Mouse (Mus musculus) layer of hippocampus, postnatal 25 days (tissue): ENCODE measurements at regions not wholly inside any gene's neighbourhood (a gene's known extent, or its start where the extent isn't known, plus 50 kb on each side); places are given as distances from the start of the nearest gene placed in this dataset.

Experiments
- DNase-seq, 2 experiments: peaks; one replicate each; pipeline ENCODE4 v3.0.0; 2022; ENCODE audit warnings: mixed read lengths in 2 of 2, low spot score in 1 of 2; ENCODE audit errors: extremely low spot score in 1 of 2

GRCm38 (mm10) chr5:128550736-128551135 lies 49.9 kb upstream of the Fzd10 start:
- DNase-seq: no peak

DNA sequence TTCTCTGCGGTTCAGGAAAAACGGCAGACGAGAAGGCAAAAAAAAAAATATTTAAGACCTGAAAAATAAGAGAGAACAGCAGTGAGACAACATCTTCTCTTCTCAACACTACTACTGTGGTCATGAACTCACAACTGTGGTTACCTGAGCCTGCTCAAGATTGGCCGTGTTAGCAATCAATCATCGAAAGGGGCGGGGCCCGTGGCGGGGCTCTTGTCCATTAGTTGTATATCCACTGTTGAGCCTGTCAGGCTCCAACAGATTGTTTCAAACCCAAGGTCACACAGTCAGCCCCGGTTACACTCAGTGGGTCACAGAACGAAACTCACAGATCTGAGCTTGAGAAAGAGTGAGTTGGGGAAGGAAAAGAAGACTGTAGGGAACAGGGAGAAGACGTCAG lies 50.8 kb upstream of the Fzd10 start:
- DNase-seq: no peak

DNA sequence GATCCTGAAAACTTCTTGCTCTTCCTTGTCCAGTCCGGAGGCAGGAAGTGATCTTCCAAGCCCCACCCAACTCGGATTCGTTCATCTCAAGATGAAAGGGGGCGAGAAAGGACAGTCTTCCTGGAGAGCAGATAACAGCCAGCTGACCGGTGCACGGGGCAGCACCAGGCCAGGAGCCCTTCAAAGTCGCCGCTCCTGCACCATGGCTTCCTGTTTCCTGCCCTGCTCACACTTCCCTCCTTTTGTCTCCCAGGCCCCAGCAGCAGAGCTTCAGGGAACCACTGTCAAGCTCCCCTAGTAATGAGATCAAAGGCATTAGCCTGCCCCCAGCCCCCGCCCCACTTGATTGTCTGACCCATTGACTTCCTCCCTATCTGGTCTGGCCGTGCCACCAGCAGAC lies 58.6 kb upstream of the Fzd10 start:
- no peak for DNase-seq

GRCm38 (mm10) chr5:128538646-128539045 lies 62.0 kb upstream of the Fzd10 start:
- DNase-seq: no peak

GRCm38 (mm10) chr5:128537218-128537617 lies 63.4 kb upstream of the Fzd10 start:
- no peak for DNase-seq

DNA sequence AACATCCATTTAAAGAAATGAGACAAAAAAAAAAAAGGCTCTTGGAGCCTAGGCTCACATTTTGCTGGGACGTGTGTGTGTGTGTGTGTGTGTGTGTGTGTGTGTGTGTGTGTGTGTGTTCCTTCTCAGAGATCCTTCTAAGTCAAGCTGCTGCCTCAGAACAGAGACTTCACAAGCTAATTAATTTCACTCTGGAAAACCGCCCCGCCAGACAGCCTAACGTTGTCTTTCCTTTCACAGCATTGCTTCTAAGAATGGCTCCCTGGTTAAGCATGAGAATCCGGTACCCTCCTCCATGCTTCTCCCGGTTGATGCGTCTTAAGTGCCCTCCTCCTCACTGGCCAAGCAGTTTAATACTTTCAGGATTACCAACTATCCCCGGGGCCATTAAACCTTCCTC lies 64.3 kb upstream of the Fzd10 start:
- no peak for DNase-seq

GRCm38 (mm10) chr5:128527241-128527640 lies 73.4 kb upstream of the Fzd10 start:
- DNase-seq: peak; percentile 25 to 57

GRCm38 (mm10) chr5:128526432-128526831 lies 74.2 kb upstream of the Fzd10 start:
- DNase-seq: no peak

GRCm38 (mm10) chr5:128524377-128525280 lies 76.0 kb upstream of the Fzd10 start:
- no peak for DNase-seq

GRCm38 (mm10) chr5:128522667-128523066 lies 78.0 kb upstream of the Fzd10 start:
- peak; percentile 40 to 67 for DNase-seq

DNA sequence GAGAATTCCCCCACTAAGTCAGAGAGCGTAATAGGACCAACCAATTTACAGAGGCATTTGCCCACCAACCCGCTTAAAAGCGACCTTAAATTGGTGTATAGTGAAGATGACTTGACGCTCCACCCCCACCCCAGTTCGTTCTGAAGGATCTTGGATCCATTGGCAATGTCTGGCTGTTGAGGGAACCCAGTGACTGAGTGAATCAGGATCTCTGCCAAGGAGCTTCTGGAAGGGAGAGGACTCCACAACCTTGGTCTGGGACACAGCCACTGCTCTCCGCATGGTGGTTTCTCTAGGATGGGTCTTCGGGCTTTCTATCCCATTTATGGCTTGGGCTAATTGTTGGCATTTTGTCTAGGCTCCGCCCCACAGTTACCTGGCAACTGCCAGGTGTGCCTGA lies 83.3 kb upstream of the Fzd10 start:
- DNase-seq: no peak

DNA sequence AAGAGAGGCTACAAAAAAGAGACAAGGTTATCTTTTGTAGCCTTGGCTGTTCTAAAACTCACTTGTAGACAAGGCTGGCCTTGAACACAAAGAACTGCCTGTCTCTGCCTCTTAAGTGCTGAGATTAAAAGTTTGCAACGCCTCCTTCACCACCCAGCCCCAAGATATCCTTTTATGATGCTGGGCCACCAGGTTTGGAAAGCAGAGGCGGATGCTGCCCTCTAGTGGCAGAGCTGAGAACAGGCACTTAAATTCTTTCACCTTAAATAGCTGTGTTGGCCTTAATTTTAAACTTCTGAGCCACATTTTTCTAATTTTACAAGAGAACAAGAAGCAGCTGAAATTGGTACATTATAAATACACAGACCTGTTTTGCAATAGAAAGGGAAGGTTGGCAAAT lies 82.5 kb upstream of the Tmem132d start:
- DNase-seq: peak in 1 of 2 experiments; percentile 44

GRCm38 (mm10) chr5:128513261-128513660 lies 80.4 kb upstream of the Tmem132d start:
- DNase-seq: no peak

GRCm38 (mm10) chr5:128512606-128513005 lies 79.7 kb upstream of the Tmem132d start:
- DNase-seq: no peak

GRCm38 (mm10) chr5:128504502-128504901 lies 71.6 kb upstream of the Tmem132d start:
- DNase-seq: peak; percentile 37 to 74

GRCm38 (mm10) chr5:128499488-128499887 lies 66.6 kb upstream of the Tmem132d start:
- DNase-seq: no peak

- DNase-seq: peak; percentile 45 to 74
Observed at GRCm38 (mm10) chr5:128499033-128499432, 66.2 kb upstream of the Tmem132d start.

DNA sequence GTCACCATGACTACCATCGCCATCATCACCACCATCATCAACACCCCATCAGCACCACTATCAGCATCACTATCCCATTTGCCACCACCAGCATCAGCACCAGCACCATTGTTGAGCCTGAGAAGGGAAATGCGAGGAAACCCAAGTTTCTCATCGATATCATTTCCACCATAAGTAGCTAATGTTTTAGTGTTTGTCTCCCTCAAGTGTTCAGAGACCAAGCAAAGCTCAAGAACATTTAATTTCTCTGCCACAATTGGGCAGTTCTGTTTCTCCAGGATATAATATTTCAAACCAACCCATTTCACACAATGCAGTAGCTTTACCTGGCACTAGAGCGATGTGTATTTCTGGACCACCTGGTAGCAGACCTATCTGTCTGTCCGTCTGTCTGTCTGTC lies 59.7 kb upstream of the Tmem132d start:
- DNase-seq: no peak

DNA sequence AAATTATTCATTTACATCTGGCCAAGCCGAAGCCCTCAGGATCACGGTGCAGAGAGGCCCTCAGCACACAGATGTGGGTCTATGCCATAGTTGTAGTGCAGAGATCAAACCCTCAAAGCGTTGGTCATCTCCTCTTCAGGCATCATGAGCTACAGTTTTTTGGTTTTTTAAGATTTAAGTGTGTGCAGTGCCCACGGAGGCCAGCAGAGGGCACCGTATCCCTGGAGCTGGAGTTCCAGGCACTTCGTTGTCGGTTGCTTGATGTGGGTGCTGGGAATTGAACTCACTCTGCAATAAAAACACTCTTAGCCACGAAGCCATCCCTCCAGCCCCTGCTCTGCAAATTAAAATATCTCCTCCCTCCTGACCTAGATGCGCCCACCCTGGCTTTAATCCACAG lies 58.3 kb upstream of the Tmem132d start:
- peak in 1 of 2 experiments; percentile 65 for DNase-seq

DNA sequence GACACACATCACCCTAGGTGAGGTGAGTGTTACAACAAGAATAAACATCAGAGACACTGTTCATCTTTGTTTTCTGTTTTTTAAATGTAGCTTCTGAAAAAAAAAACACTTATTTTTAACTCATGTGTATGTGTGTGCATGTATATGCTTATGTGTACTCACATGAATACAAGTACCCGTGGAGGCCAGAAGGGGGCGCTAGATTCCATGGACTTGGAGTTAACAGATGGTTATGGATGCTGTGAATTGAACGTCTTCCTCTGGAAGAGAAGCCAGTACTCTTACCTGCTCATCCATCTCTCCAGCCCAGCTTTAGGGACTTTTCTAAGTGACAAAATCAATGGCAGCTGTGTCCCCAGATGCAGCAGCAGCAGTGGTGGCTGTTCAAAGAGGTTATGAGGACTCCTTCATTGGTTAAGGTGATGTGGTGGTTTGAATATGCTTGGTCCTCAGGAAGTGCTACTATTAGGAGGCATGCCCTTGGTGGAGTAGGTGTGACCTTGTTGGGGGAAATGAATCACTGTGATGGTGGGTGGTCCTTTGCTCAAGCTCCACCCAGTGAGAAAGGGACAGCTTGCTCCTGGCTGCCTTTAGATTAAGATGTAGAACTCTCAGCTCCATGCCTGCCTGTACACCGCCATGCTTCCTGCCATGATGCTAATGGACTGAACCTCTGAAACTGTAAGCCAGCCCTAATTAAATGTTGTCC lies 56.1 kb upstream of the Tmem132d start:
- DNase-seq: no peak

- DNase-seq: no peak
Observed at GRCm38 (mm10) chr5:128487371-128487770, 54.5 kb upstream of the Tmem132d start.

- DNase-seq: no peak
Observed at GRCm38 (mm10) chr5:128484116-128484515, 51.2 kb upstream of the Tmem132d start.
